ENCODE assay signal across 8 mouse cellular contexts in genomic region chr1:86502221-86503048, GRCm38 (mm10). TPM values are rescaled to one million over a fixed set of nuclear protein-coding genes. Genes with fewer than 3 reads are reported as not detected.
DNase-seq lines count a peak whose midpoint lies in the region; ATAC-seq and TF ChIP-seq lines count a peak whose summit lies in the region.

No protein-coding gene starts in this region.

- H3K27ac ChIP-seq in left cerebral cortex, adult 2 months = peak overlapping the region; percentile 64
- peak overlapping the region; percentile 98 for H3K27ac ChIP-seq in embryonic facial prominence, embryonic 13.5 days
- peak overlapping the region; percentile 90 for H3K27ac ChIP-seq in intestine, embryonic 15.5 days
- peak overlapping the region; percentile 45 for H3K27ac ChIP-seq in small intestine, adult 2 months (ENCODE audit: insufficient read depth, low read depth, low read length)

- H3K9ac ChIP-seq in embryonic facial prominence, embryonic 13.5 days = peak overlapping the region; percentile 81
- H3K9ac ChIP-seq in intestine, embryonic 15.5 days = 0 out of 2 replicates have a peak overlapping the region, but pooled peaks have one; percentile 26

- TF ChIP-seq CTCF in left cerebral cortex, adult 2 months (IDR thresholded peaks at IDR 0.05) = no peak
- no peak for TF ChIP-seq CTCF in small intestine, adult 2 months (IDR thresholded peaks at IDR 0.05; ENCODE audit: extremely low read depth, insufficient read length, insufficient replicate concordance, low read depth, low read length)

- no peaks in the 10 kb centered on the region for H3K9me3 ChIP-seq in embryonic facial prominence, embryonic 13.5 days
- H3K9me3 ChIP-seq in intestine, embryonic 15.5 days = no peaks in the 10 kb centered on the region

- H3K27me3 ChIP-seq in embryonic facial prominence, embryonic 13.5 days = no peaks in the 10 kb centered on the region
- H3K27me3 ChIP-seq in intestine, embryonic 15.5 days (replicated peaks) = no peaks in the 10 kb centered on the region
- no peaks in the 10 kb centered on the region for H3K27me3 ChIP-seq in small intestine, adult 2 months (ENCODE audit: control insufficient read depth, insufficient read depth, low read length)

- H3K36me3 ChIP-seq in embryonic facial prominence, embryonic 13.5 days = no peaks in the 10 kb centered on the region
- H3K36me3 ChIP-seq in intestine, embryonic 15.5 days = no peaks in the 10 kb centered on the region
- no peaks in the 10 kb centered on the region for H3K36me3 ChIP-seq in small intestine, adult 2 months (ENCODE audit: control insufficient read depth, insufficient read depth, low read length)

- H3K4me3 ChIP-seq in left cerebral cortex, adult 2 months = no peak overlapping the region
- peak overlapping the region; percentile 48; the same call in 1 of the 2 replicates for H3K4me3 ChIP-seq in embryonic facial prominence, embryonic 13.5 days
- no peak overlapping the region for H3K4me3 ChIP-seq in intestine, embryonic 15.5 days (replicated peaks)
- no peak overlapping the region for H3K4me3 ChIP-seq in small intestine, adult 2 months (ENCODE audit: low read depth, low read length)

- ATAC-seq in embryonic facial prominence, embryonic 13.5 days (ENCODE audit: insufficient number of reproducible peaks, insufficient read depth, low FRiP score, low TSS enrichment, low read depth) = no peak
- no peak for ATAC-seq in intestine, embryonic 15.5 days
- ATAC-seq in monocyte, adult 5-6 weeks (replicated peaks; ENCODE audit: insufficient number of reproducible peaks, low FRiP score, low TSS enrichment, poor library complexity, severe bottlenecking) = no peak

- peaks cover 71% of the 10 kb centered on the region for H3K4me1 ChIP-seq in embryonic facial prominence, embryonic 13.5 days
- H3K4me1 ChIP-seq in intestine, embryonic 15.5 days (replicated peaks) = peaks cover 74% of the 10 kb centered on the region
- H3K4me1 ChIP-seq in small intestine, adult 2 months (ENCODE audit: control insufficient read depth, insufficient read depth, insufficient read length, low read length) = peaks cover 49% of the 10 kb centered on the region

- no peak for TF ChIP-seq POLR2A in small intestine, adult 2 months (IDR thresholded peaks at IDR 0.05; ENCODE audit: low read depth, low read length)

- no peak for DNase-seq in left cerebral cortex, adult 2 months (ENCODE audit: extremely low spot score in 1 of 2, low spot score in 2 of 2)
- DNase-seq in left cerebral cortex, adult 18-20 months (ENCODE audit: low spot score in 2 of 2) = no peak
- no peak for DNase-seq in lung, postnatal 10 days
- DNase-seq in layer of hippocampus, adult 9-11 months = no peak

- peak overlapping the region; percentile 71 for H3K4me2 ChIP-seq in embryonic facial prominence, embryonic 13.5 days
- H3K4me2 ChIP-seq in intestine, embryonic 15.5 days (replicated peaks) = peak overlapping the region; percentile 83; the same call in 1 of the 2 replicates

- intact Hi-C loops in left cerebral cortex, adult 2 months (cut with DNase I) = no loop called here

- WGBS in embryonic facial prominence, embryonic 13.5 days = 19% methylated on average over 16 of the region's 17 CpGs
- 33% methylated on average over 16 of the region's 17 CpGs for WGBS in intestine, embryonic 15.5 days
- WGBS in small intestine, adult 2 months = 19% methylated on average over 17 of the region's 17 CpGs

RNA-seq across cellular contexts. Expression of gene Ptma, which starts 24.1 kb away (rescaled TPM):
- 100 to 1,000 TPM; 353 to 363 TPM for total RNA-seq in left cerebral cortex, adult 2 months (2021)
- total RNA-seq in left cerebral cortex, adult 18-20 months (2021) = 100 to 1,000 TPM; 356 to 357 TPM
- polyA plus RNA-seq in embryonic facial prominence, embryonic 13.5 days (2015; fragmentation: Nextera tagmentation; extraction: Ambion mirVana) = 3,278 and 3,456 TPM in 2 replicates
- 2,151 and 2,475 TPM in 2 replicates for polyA plus RNA-seq in intestine, embryonic 15.5 days (2015; fragmentation: Nextera tagmentation; extraction: Ambion mirVana)
- 212 and 749 TPM in 2 replicates for polyA plus RNA-seq in small intestine, adult 2 months (2012; rRNA removed)
- total RNA-seq in monocyte, adult 5-6 weeks (2017) = 2,048 to 2,960 TPM (median 2,606 TPM) in 3 replicates

Comparison
In these comparisons a context has a peak if more than half of its experiments do, and no peak if none do; other contexts are left out.
1. H3K27ac ChIP-seq: peak in every context shown above with its lines; median percentile 98 in embryonic facial prominence, embryonic 13.5 days; 90 in intestine, embryonic 15.5 days; 64 in left cerebral cortex, adult 2 months; 45 in small intestine, adult 2 months.